Mouse (Mus musculus) ES-Bruce4 (cell line): Measurements from ENCODE around the gene N4bp2l2. TPM values are rescaled to one million over a fixed set of nuclear protein-coding genes. Genes with fewer than 3 reads are reported as not detected.

Experiments used
- H3K27ac ChIP-seq: 2 replicates; pipeline ENCODE4 v1.5.1; 2012; ENCODE audit warnings: low read length, inconsistent platforms; ENCODE audit not compliant: insufficient read depth
- H3K27me3 ChIP-seq: 2 replicates; pipeline ENCODE4 v1.6.1; 2012; ENCODE audit warnings: mild to moderate bottlenecking, low read length, inconsistent platforms; ENCODE audit not compliant: control insufficient read depth, poor library complexity, insufficient read depth, severe bottlenecking
- H3K36me3 ChIP-seq: 2 replicates; pipeline ENCODE4 v1.6.1; 2012; ENCODE audit warnings: inconsistent platforms, mild to moderate bottlenecking, low read length, moderate library complexity; ENCODE audit not compliant: control insufficient read depth, poor library complexity, insufficient read depth, severe bottlenecking
- H3K4me1 ChIP-seq: one replicate; pipeline ENCODE4 v1.8.1; 2011; ENCODE audit warnings: low read length; ENCODE audit not compliant: control insufficient read depth, insufficient read depth
- H3K4me3 ChIP-seq: 2 replicates; pipeline ENCODE4 v1.5.1; 2011; ENCODE audit warnings: low read depth, mild to moderate bottlenecking, low read length
- H3K9ac ChIP-seq: 2 replicates; pipeline ENCODE4 v1.6.1; 2012; ENCODE audit warnings: low read depth, mild to moderate bottlenecking, inconsistent platforms; ENCODE audit not compliant: poor library complexity, severe bottlenecking
- H3K9me3 ChIP-seq: replicated peaks from 2 replicates; pipeline ENCODE4 v1.6.1; 2012; ENCODE audit warnings: mild to moderate bottlenecking, low read length, inconsistent platforms; ENCODE audit not compliant: control insufficient read depth, poor library complexity, insufficient read depth, severe bottlenecking
- CTCF ChIP-seq: IDR thresholded peaks from one replicate; pipeline ENCODE4 v1.8.1; 2011; ENCODE audit warnings: low read depth, low read length
- EP300 ChIP-seq: IDR thresholded peaks from 2 replicates; pipeline ENCODE4 v1.6.1; 2011; ENCODE audit warnings: low read depth, low read length; ENCODE audit not compliant: insufficient read depth
- POLR2A ChIP-seq: IDR thresholded peaks from one replicate; pipeline ENCODE4 v1.8.1; 2011; ENCODE audit warnings: low read length; ENCODE audit not compliant: insufficient read depth
- polyA plus RNA-seq: library from polyadenylated mRNA; stranded (reverse); fragments of >200 nt; gene quantifications from 2 replicates; pipeline ENCODE4 v1.2.4, GENCODE M21; 2011; ENCODE audit warnings: low read depth; ENCODE audit not compliant: missing spikeins, insufficient read depth, insufficient read length

N4bp2l2 gene
- polyA plus RNA-seq, 1 experiment = 179 TPM

DNA sequence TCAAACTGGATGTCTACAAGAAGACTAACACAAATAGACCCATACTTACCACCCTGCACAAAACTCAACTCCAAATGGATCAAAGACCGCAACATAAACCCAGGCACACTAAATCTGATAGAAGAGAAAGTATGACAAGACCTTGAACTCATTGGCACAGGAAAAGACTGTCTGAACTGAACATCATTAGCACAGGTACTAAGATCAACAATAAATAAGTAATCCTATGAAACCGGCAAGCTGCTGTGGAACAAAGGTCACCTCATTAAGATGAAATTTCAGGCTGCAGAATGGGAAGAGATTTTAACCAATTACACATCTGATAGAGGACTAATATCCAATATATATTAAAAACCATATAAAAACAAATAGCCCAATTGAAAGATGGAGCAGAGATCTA is 49.8 kb downstream of the N4bp2l2 start:
- Histone ChIP-seq H3K27me3 (no peaks in the 10 kb centered on the region), H3K36me3 (no peaks in the 10 kb centered on the region), H3K4me1 (no peaks in the 10 kb centered on the region), H3K9ac (no peak overlapping the region), H3K4me3 (no peak overlapping the region), H3K9me3 (no peaks in the 10 kb centered on the region), H3K27ac (no peak overlapping the region)
- TF ChIP-seq POLR2A (no peak), EP300 (no peak), CTCF (no peak)

DNA sequence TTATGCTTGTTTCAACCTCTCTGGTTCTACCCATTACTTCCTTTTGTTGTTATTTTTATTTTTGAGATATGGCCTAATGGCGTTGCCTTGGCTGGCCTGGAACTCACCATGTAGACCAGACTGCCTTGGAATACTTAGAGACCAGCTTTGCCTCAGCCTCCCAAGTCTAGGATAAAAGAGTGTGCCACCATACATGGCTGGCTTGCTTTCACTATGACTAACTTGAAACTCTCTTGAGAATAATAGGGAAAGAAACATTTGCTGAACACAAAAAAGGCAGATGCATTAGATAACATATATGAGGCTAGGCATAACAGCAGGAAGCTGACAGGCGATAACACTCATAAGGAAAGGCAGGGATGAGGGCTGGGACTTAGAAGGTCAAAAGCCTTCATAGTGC is 51.9 kb downstream of the N4bp2l2 start:
- Histone ChIP-seq H3K27ac (no peak overlapping the region), H3K4me3 (no peak overlapping the region), H3K9me3 (no peaks in the 10 kb centered on the region), H3K36me3 (no peaks in the 10 kb centered on the region), H3K27me3 (no peaks in the 10 kb centered on the region), H3K4me1 (no peaks in the 10 kb centered on the region), H3K9ac (no peak overlapping the region)
- TF ChIP-seq POLR2A (no peak), CTCF (no peak), EP300 (no peak)

DNA sequence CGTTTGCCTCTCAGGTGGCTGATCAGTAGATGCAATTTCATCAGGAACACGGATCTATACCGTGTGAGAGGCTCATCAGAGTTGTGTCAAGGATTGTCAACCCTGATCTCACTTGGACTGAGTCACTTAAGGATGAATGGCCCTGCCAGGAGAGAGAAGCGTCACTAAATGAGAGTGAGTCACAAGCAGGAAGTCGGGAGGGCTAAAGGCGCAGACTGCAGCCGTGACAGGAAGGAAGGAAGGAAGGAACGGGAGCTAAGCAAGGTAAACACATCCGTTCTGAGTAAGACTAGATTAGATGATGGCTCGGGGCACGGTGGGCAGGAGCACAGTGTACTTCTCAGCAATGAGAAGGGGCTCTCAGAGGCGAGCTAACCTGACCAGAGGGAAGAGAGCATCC is 54.3 kb downstream of the N4bp2l2 start:
- H3K9ac ChIP-seq = no peak overlapping the region
- H3K36me3 ChIP-seq = no peaks in the 10 kb centered on the region
- no peaks in the 10 kb centered on the region for H3K4me1 ChIP-seq
- H3K4me3 ChIP-seq = no peak overlapping the region
- TF ChIP-seq CTCF = no peak
- no peak for TF ChIP-seq EP300
- no peak for TF ChIP-seq POLR2A
- H3K27ac ChIP-seq = no peak overlapping the region
- no peaks in the 10 kb centered on the region for H3K9me3 ChIP-seq
- H3K27me3 ChIP-seq = no peaks in the 10 kb centered on the region

DNA sequence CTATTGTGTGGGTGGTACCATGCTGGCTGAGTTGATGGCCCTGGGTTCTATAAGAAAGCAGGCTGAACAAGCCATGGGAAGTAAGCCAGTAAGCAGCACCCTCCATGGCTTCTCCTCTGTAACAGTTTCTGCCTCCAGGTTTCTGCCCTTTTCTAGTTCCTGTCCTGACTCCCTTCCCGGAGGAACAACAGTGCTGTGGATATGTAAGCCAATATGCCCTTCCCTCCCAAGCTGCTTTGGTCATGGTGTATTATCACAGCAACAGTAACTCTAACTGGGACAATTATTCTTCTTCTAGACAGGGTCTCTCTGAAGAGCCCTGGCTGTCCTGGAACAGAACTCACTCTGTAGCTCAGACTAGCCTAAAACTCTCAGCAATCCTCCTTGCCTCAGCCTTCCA is 54.8 kb downstream of the N4bp2l2 start:
- Histone ChIP-seq H3K4me1 (no peaks in the 10 kb centered on the region), H3K27ac (no peak overlapping the region), H3K27me3 (no peaks in the 10 kb centered on the region), H3K9ac (no peak overlapping the region), H3K36me3 (no peaks in the 10 kb centered on the region), H3K4me3 (no peak overlapping the region), H3K9me3 (no peaks in the 10 kb centered on the region)
- TF ChIP-seq CTCF = no peak
- no peak for TF ChIP-seq POLR2A
- no peak for TF ChIP-seq EP300

DNA sequence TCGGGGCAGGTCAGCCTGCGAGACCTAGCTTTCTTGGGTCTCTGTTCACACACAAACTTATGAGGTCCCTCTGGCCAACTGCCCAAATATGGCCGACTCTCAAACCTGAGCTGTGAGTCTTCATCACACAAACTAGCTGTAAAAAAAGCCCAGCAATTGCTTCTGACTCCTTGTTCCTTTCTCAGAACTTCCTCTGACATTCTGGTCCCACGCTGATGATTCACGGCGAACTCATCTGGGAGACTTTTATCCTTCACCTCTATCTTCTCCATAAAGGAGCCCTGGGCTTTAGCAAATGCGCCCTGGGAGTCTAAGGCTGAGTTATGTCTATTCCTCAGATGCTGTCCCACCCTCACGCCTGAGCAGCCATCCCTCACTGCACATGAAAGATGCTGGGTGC is 58.4 kb downstream of the N4bp2l2 start:
- no peaks in the 10 kb centered on the region for H3K27me3 ChIP-seq
- H3K4me3 ChIP-seq = no peak overlapping the region
- no peak overlapping the region for H3K9ac ChIP-seq
- TF ChIP-seq EP300 (no peak), CTCF (no peak), POLR2A (no peak)
- no peak overlapping the region for H3K27ac ChIP-seq
- no peaks in the 10 kb centered on the region for H3K4me1 ChIP-seq
- no peaks in the 10 kb centered on the region for H3K9me3 ChIP-seq
- H3K36me3 ChIP-seq = no peaks in the 10 kb centered on the region

DNA sequence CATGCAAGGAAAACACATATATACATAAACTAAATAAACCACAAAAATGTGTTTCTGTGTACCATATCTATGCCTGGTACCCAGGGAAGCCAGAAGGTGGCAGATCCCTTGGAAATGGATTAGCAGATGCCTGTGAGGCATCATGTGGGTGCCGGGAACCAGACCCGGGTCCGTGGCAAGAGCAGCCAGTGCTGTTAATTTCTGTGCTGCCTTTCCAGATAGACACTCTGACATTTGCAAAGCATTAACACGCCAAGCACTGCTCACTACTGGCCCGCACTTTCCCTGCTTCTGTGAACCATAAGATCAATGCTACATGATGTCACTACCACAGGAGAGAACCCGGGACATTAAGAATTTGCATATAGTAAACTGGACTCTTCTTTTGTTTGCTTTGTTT is 59.9 kb downstream of the N4bp2l2 start:
- Histone ChIP-seq H3K27me3 (no peaks in the 10 kb centered on the region), H3K36me3 (no peaks in the 10 kb centered on the region), H3K4me3 (no peak overlapping the region), H3K9ac (no peak overlapping the region), H3K27ac (no peak overlapping the region), H3K4me1 (no peaks in the 10 kb centered on the region), H3K9me3 (no peaks in the 10 kb centered on the region)
- TF ChIP-seq POLR2A (no peak), EP300 (no peak), CTCF (no peak)
